Mouse (Mus musculus): ENCODE measurements at regions not wholly inside any gene's neighbourhood (a gene's known extent, or its start where the extent isn't known, plus 50 kb on each side); places are given as distances from the start of the nearest gene placed in this dataset.

GRCm38 (mm10) chr8:77816217-77816616, 92.0 kb upstream of the Ednra start:
- no peak for DNase-seq (ENCODE audit: low read depth)
- TF ChIP-seq CTCF (IDR thresholded peaks at IDR 0.05; ENCODE audit: borderline replicate concordance, extremely low read depth, insufficient read depth, insufficient read length) (no peak), POLR2A (IDR thresholded peaks at IDR 0.05; ENCODE audit: borderline replicate concordance, extremely low read depth, insufficient read depth, insufficient read length, poor library complexity, severe bottlenecking) (no peak)

- no peak for DNase-seq (ENCODE audit: low read depth)
- TF ChIP-seq POLR2A (IDR thresholded peaks at IDR 0.05; ENCODE audit: borderline replicate concordance, extremely low read depth, insufficient read depth, insufficient read length, poor library complexity, severe bottlenecking) (no peak), CTCF (IDR thresholded peaks at IDR 0.05; ENCODE audit: borderline replicate concordance, extremely low read depth, insufficient read depth, insufficient read length) (no peak)
These were observed 101.5 kb upstream of the Ednra start for GRCm38 (mm10) chr8:77825786-77826185.

- DNase-seq (ENCODE audit: low read depth): no peak
- TF ChIP-seq POLR2A (IDR thresholded peaks at IDR 0.05; ENCODE audit: borderline replicate concordance, extremely low read depth, insufficient read depth, insufficient read length, poor library complexity, severe bottlenecking) (no peak), CTCF (IDR thresholded peaks at IDR 0.05; ENCODE audit: borderline replicate concordance, extremely low read depth, insufficient read depth, insufficient read length) (no peak)
These were observed 102.0 kb upstream of the Ednra start for GRCm38 (mm10) chr8:77826255-77826654.

- DNase-seq (ENCODE audit: low read depth): peak; percentile 36
- TF ChIP-seq POLR2A (IDR thresholded peaks at IDR 0.05; ENCODE audit: borderline replicate concordance, extremely low read depth, insufficient read depth, insufficient read length, poor library complexity, severe bottlenecking) (no peak), CTCF (IDR thresholded peaks at IDR 0.05; ENCODE audit: borderline replicate concordance, extremely low read depth, insufficient read depth, insufficient read length) (no peak)
These were observed 103.8 kb upstream of the Ednra start for GRCm38 (mm10) chr8:77828079-77828478.

GRCm38 (mm10) chr8:77829126-77829748, 105.0 kb upstream of the Ednra start:
- DNase-seq (ENCODE audit: low read depth): peak; percentile 14
- no peak for TF ChIP-seq POLR2A (IDR thresholded peaks at IDR 0.05; ENCODE audit: borderline replicate concordance, extremely low read depth, insufficient read depth, insufficient read length, poor library complexity, severe bottlenecking)
- no peak for TF ChIP-seq CTCF (IDR thresholded peaks at IDR 0.05; ENCODE audit: borderline replicate concordance, extremely low read depth, insufficient read depth, insufficient read length)

- TF ChIP-seq POLR2A (IDR thresholded peaks at IDR 0.05; ENCODE audit: borderline replicate concordance, extremely low read depth, insufficient read depth, insufficient read length, poor library complexity, severe bottlenecking): no peak
- no peak for TF ChIP-seq CTCF (IDR thresholded peaks at IDR 0.05; ENCODE audit: borderline replicate concordance, extremely low read depth, insufficient read depth, insufficient read length)
These were observed 105.5 kb upstream of the Ednra start for GRCm38 (mm10) chr8:77829764-77830163.

GRCm38 (mm10) chr8:77834283-77834682, 110.0 kb upstream of the Ednra start:
- TF ChIP-seq CTCF (IDR thresholded peaks at IDR 0.05; ENCODE audit: borderline replicate concordance, extremely low read depth, insufficient read depth, insufficient read length) (no peak), POLR2A (IDR thresholded peaks at IDR 0.05; ENCODE audit: borderline replicate concordance, extremely low read depth, insufficient read depth, insufficient read length, poor library complexity, severe bottlenecking) (no peak)

More at GRCm38 (mm10) chr8:77829764-77830163, 105.5 kb upstream of the Ednra start:
- no peak for DNase-seq (ENCODE audit: low read depth)

GRCm38 (mm10) chr8:77836902-77837489, 112.7 kb upstream of the Ednra start:
- no peak for DNase-seq (ENCODE audit: low read depth)
- TF ChIP-seq POLR2A (IDR thresholded peaks at IDR 0.05; ENCODE audit: borderline replicate concordance, extremely low read depth, insufficient read depth, insufficient read length, poor library complexity, severe bottlenecking) (no peak), CTCF (IDR thresholded peaks at IDR 0.05; ENCODE audit: borderline replicate concordance, extremely low read depth, insufficient read depth, insufficient read length) (no peak)

More at GRCm38 (mm10) chr8:77834283-77834682, 110.0 kb upstream of the Ednra start:
- DNase-seq (ENCODE audit: low read depth): no peak

GRCm38 (mm10) chr8:77842392-77843139, 118.3 kb upstream of the Ednra start:
- TF ChIP-seq CTCF (IDR thresholded peaks at IDR 0.05; ENCODE audit: borderline replicate concordance, extremely low read depth, insufficient read depth, insufficient read length) (no peak), POLR2A (IDR thresholded peaks at IDR 0.05; ENCODE audit: borderline replicate concordance, extremely low read depth, insufficient read depth, insufficient read length, poor library complexity, severe bottlenecking) (no peak)
- peak; percentile 42 for DNase-seq (ENCODE audit: low read depth)

- TF ChIP-seq CTCF (IDR thresholded peaks at IDR 0.05; ENCODE audit: borderline replicate concordance, extremely low read depth, insufficient read depth, insufficient read length) (no peak), POLR2A (IDR thresholded peaks at IDR 0.05; ENCODE audit: borderline replicate concordance, extremely low read depth, insufficient read depth, insufficient read length, poor library complexity, severe bottlenecking) (no peak)
- DNase-seq (ENCODE audit: low read depth): no peak
These were observed 119.0 kb upstream of the Ednra start for GRCm38 (mm10) chr8:77843229-77843628.

GRCm38 (mm10) chr8:77850523-77850922, 126.3 kb upstream of the Ednra start:
- no peak for TF ChIP-seq CTCF (IDR thresholded peaks at IDR 0.05; ENCODE audit: borderline replicate concordance, extremely low read depth, insufficient read depth, insufficient read length)
- TF ChIP-seq POLR2A (IDR thresholded peaks at IDR 0.05; ENCODE audit: borderline replicate concordance, extremely low read depth, insufficient read depth, insufficient read length, poor library complexity, severe bottlenecking): no peak
- DNase-seq (ENCODE audit: low read depth): no peak

All from brain, embryonic 14.5 days (tissue).